Mouse (Mus musculus) liver, embryonic 15.5 days (tissue): Measurements from ENCODE around the gene Gm13697. TPM values are rescaled to one million over a fixed set of nuclear protein-coding genes. Genes with fewer than 3 reads are reported as not detected.
"Not testable (repeated sequence)": the region's sequence is repeated elsewhere in the genome, so short reads cannot be mapped to it uniquely, and the experiment has no call there.

Experiments used
- ATAC-seq: fragments of 200-750 bp; cut with Nextera tagmentation; 2 replicates; pipeline ENCODE4 v1.8.0; 2017; ENCODE audit warnings: moderate number of reproducible peaks, mild to moderate bottlenecking, moderate library complexity; ENCODE audit not compliant: insufficient read depth
- H3K27ac ChIP-seq: fragments of 300-500 bp; sonication (generic); replicated peaks from 2 replicates; pipeline ENCODE4 v1.5.1; 2015; ENCODE audit warnings: mild to moderate bottlenecking, inconsistent platforms
- H3K27me3 ChIP-seq: fragments of 300-500 bp; sonication (generic); 2 replicates; pipeline ENCODE4 v1.6.1; 2015; ENCODE audit warnings: mild to moderate bottlenecking, inconsistent platforms
- H3K36me3 ChIP-seq: fragments of 300-500 bp; sonication (generic); replicated peaks from 2 replicates; pipeline ENCODE4 v1.6.1; 2015; ENCODE audit warnings: moderate library complexity, mild to moderate bottlenecking, inconsistent platforms
- H3K4me1 ChIP-seq: fragments of 300-500 bp; sonication (generic); replicated peaks from 2 replicates; pipeline ENCODE4 v1.6.1; 2015; ENCODE audit warnings: inconsistent platforms
- H3K4me2 ChIP-seq: fragments of 300-500 bp; sonication (generic); 2 replicates; pipeline ENCODE4 v1.6.1; 2015; ENCODE audit warnings: moderate library complexity, mild to moderate bottlenecking, inconsistent platforms
- H3K4me3 ChIP-seq: fragments of 300-500 bp; sonication (generic); replicated peaks from 2 replicates; pipeline ENCODE4 v1.5.1; 2015; ENCODE audit warnings: mild to moderate bottlenecking, inconsistent platforms
- H3K9ac ChIP-seq: fragments of 300-500 bp; sonication (generic); 2 replicates; pipeline ENCODE4 v1.6.1; 2015; ENCODE audit warnings: moderate library complexity, mild to moderate bottlenecking, inconsistent platforms
- H3K9me3 ChIP-seq: fragments of 300-500 bp; sonication (generic); replicated peaks from 2 replicates; pipeline ENCODE4 v1.6.1; 2016; ENCODE audit warnings: inconsistent platforms
- WGBS: fragments of 180-500 bp; shearing (Covaris S2); methylation state at CpG from one replicate; pipeline ENCODE4 v1.1.7; 2015; ENCODE audit warnings: mixed read lengths; ENCODE audit not compliant: insufficient replicate concordance; 5-methylcytosine and 5-hydroxymethylcytosine counted together
- polyA plus RNA-seq: library from polyadenylated mRNA; unstranded; fragments of >200 nt; fragmentation: Nextera tagmentation; extraction: Ambion mirVana; gene quantifications from 2 replicates; pipeline ENCODE4 v1.2.1, GENCODE M21; 2015

Gene Gm13697
- polyA plus RNA-seq, 1 experiment from 2014 or later = not detected

- not testable (repeated sequence) for ATAC-seq, H3K27ac ChIP-seq, H3K9me3 ChIP-seq, H3K9ac ChIP-seq, H3K36me3 ChIP-seq, H3K27me3 ChIP-seq, H3K4me1 ChIP-seq, H3K4me2 ChIP-seq, H3K4me3 ChIP-seq
- 45% methylated on average over 2 of the region's 3 CpGs for WGBS
Measured at GRCm38 (mm10) chr2:83994526-83994925, 10.0 kb downstream of the Gm13697 start.

- H3K36me3 ChIP-seq = no peaks in the 10 kb centered on the region
- no peak overlapping the region for H3K4me3 ChIP-seq
- no peak for ATAC-seq
- no peak overlapping the region for H3K4me2 ChIP-seq
- WGBS = 43% methylated on average over 1 of the region's 1 CpGs
- no peak overlapping the region for H3K9ac ChIP-seq
- no peak overlapping the region for H3K27ac ChIP-seq
- no peaks in the 10 kb centered on the region for H3K27me3 ChIP-seq
- H3K9me3 ChIP-seq = no peaks in the 10 kb centered on the region
- 0 out of 2 replicates have a peak, but pooled peaks cover 7% of the 10 kb centered on the region for H3K4me1 ChIP-seq
Measured at GRCm38 (mm10) chr2:84008913-84009312, 24.4 kb downstream of the Gm13697 start.

- 16% methylated on average over 3 of the region's 3 CpGs for WGBS
- no peak overlapping the region for H3K27ac ChIP-seq
- no peak for ATAC-seq
Measured at GRCm38 (mm10) chr2:84009818-84010217, 25.3 kb downstream of the Gm13697 start.

DNA sequence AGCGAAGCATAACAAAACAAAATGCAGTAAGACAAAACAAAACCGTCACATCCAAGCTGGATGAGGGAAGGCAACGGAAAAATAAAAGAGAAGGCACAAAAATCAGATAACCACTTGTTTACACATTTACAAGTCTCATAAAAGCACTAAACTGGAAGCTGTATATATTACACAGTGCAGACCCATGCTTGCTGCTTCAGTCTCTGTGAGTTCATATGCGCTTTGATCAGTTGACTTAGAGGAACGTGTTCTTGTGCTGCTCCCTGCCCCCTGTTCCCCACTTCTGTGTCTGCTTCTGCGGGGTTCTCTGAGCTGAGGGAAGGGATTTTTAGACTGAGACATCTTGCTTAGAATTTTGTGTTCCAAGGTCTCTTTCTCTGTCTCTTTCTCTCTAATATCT, 30.0 kb downstream of the Gm13697 start:
- no peaks in the 10 kb centered on the region for H3K9me3 ChIP-seq
- no peak overlapping the region for H3K9ac ChIP-seq
- no peaks in the 10 kb centered on the region for H3K36me3 ChIP-seq
- H3K4me1 ChIP-seq = peaks cover 16% of the 10 kb centered on the region
- WGBS = 54% methylated on average over 6 of the region's 6 CpGs
- ATAC-seq = no peak
- H3K27ac ChIP-seq = no peak overlapping the region
- H3K27me3 ChIP-seq = no peaks in the 10 kb centered on the region
- H3K4me2 ChIP-seq = no peak overlapping the region
- no peak overlapping the region for H3K4me3 ChIP-seq

More at GRCm38 (mm10) chr2:84009818-84010217, 25.3 kb downstream of the Gm13697 start:
- Histone ChIP-seq H3K27me3 (no peaks in the 10 kb centered on the region), H3K9me3 (no peaks in the 10 kb centered on the region), H3K4me3 (no peak overlapping the region), H3K4me1 (0 out of 2 replicates have a peak, but pooled peaks cover 7% of the 10 kb centered on the region), H3K4me2 (no peak overlapping the region), H3K9ac (no peak overlapping the region), H3K36me3 (no peaks in the 10 kb centered on the region)

- not testable (repeated sequence) for H3K9me3 ChIP-seq, H3K4me2 ChIP-seq, H3K27me3 ChIP-seq, H3K4me3 ChIP-seq, H3K9ac ChIP-seq, ATAC-seq, H3K27ac ChIP-seq, H3K36me3 ChIP-seq
- WGBS = 68% methylated on average over 5 of the region's 5 CpGs
- H3K4me1 ChIP-seq = peaks cover 14% of the 10 kb centered on the region
Measured at GRCm38 (mm10) chr2:84016291-84016690, 31.7 kb downstream of the Gm13697 start.

GRCm38 (mm10) chr2:84018330-84018729, 33.8 kb downstream of the Gm13697 start:
- no peaks in the 10 kb centered on the region for H3K9me3 ChIP-seq
- no peak overlapping the region for H3K9ac ChIP-seq
- no peaks in the 10 kb centered on the region for H3K36me3 ChIP-seq
- WGBS = 39% methylated on average over 3 of the region's 3 CpGs
- no peak for ATAC-seq
- H3K27ac ChIP-seq = no peak overlapping the region
- no peak overlapping the region for H3K4me3 ChIP-seq
- peaks cover 14% of the 10 kb centered on the region for H3K4me1 ChIP-seq
- H3K27me3 ChIP-seq = no peaks in the 10 kb centered on the region
- no peak overlapping the region for H3K4me2 ChIP-seq

- H3K4me3 ChIP-seq = no peak overlapping the region
- H3K27me3 ChIP-seq = no peaks in the 10 kb centered on the region
- no peak overlapping the region for H3K4me2 ChIP-seq
- H3K9ac ChIP-seq = no peak overlapping the region
- H3K9me3 ChIP-seq = no peaks in the 10 kb centered on the region
- ATAC-seq = peak; percentile 73
- WGBS = 17% methylated on average over 8 of the region's 8 CpGs
- H3K36me3 ChIP-seq = no peaks in the 10 kb centered on the region
- H3K27ac ChIP-seq = 0 out of 2 replicates have a peak overlapping the region, but pooled peaks have one; percentile 31
- H3K4me1 ChIP-seq = peaks cover 14% of the 10 kb centered on the region
Measured at GRCm38 (mm10) chr2:84019519-84020305, 35.2 kb downstream of the Gm13697 start.

DNA sequence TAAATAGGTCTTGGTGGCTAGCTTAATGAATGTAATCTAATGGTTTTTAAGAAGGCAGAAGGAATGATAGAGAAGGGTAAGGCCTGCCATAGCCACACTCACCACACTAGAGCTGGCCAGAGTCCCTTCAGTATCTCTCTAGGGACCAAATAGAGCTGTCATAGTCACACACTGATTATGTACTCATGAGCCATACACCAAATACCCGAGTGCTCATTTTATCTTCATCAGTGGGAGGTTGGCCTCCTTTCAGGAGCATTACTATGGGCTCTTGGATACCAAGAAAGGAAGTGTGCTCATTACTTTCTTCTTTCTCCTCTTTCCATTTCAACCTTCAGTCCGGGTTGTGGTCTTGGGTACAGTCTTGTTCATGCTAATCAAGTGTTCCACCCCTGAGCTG, 37.4 kb downstream of the Gm13697 start:
- ATAC-seq = no peak
- Histone ChIP-seq H3K4me1 (peaks cover 14% of the 10 kb centered on the region), H3K27ac (no peak overlapping the region), H3K36me3 (no peaks in the 10 kb centered on the region), H3K4me2 (no peak overlapping the region), H3K27me3 (no peaks in the 10 kb centered on the region), H3K4me3 (no peak overlapping the region), H3K9ac (no peak overlapping the region), H3K9me3 (no peaks in the 10 kb centered on the region)
- WGBS = 35% methylated on average over 2 of the region's 2 CpGs

GRCm38 (mm10) chr2:84022905-84023304, 38.4 kb downstream of the Gm13697 start:
- WGBS = 79% methylated on average over 2 of the region's 2 CpGs
- Histone ChIP-seq H3K27ac (no peak overlapping the region), H3K4me1 (peaks cover 13% of the 10 kb centered on the region), H3K36me3 (no peaks in the 10 kb centered on the region), H3K27me3 (no peaks in the 10 kb centered on the region), H3K9me3 (no peaks in the 10 kb centered on the region), H3K4me3 (no peak overlapping the region), H3K4me2 (no peak overlapping the region), H3K9ac (no peak overlapping the region)
- ATAC-seq = no peak

DNA sequence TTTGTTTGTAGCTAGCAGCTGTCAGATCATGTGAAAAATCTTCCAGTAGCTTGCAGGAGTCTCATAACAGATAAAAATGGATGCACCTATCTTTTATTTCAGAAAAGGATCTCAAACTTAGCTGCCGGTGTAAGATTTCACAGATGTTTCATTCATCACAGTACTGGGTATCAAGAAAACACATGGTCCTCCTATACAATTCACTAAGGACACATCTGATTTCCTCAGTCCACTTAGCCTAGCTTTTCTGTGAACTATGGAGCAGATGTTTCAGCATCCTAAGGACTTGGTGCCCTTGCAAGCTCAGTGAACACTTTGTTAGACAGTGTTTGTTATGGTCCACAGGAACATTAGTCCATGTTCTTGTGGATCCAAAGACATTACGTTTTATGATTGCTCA, 38.8 kb downstream of the Gm13697 start:
- Histone ChIP-seq H3K27me3 (no peaks in the 10 kb centered on the region), H3K9ac (no peak overlapping the region), H3K4me2 (no peak overlapping the region), H3K4me1 (peaks cover 8% of the 10 kb centered on the region), H3K36me3 (no peaks in the 10 kb centered on the region), H3K9me3 (no peaks in the 10 kb centered on the region), H3K27ac (no peak overlapping the region), H3K4me3 (no peak overlapping the region)
- WGBS = 67% methylated on average over 2 of the region's 2 CpGs
- no peak for ATAC-seq

- Histone ChIP-seq H3K27me3 (no peaks in the 10 kb centered on the region), H3K4me3 (no peak overlapping the region), H3K4me1 (no peaks in the 10 kb centered on the region), H3K9me3 (no peaks in the 10 kb centered on the region), H3K9ac (no peak overlapping the region), H3K4me2 (no peak overlapping the region), H3K27ac (no peak overlapping the region), H3K36me3 (no peaks in the 10 kb centered on the region)
- 65% methylated on average over 4 of the region's 4 CpGs for WGBS
- no peak for ATAC-seq
Measured at GRCm38 (mm10) chr2:84025217-84025616, 40.7 kb downstream of the Gm13697 start.

- H3K36me3 ChIP-seq = no peaks in the 10 kb centered on the region
- H3K4me1 ChIP-seq = no peaks in the 10 kb centered on the region
- no peaks in the 10 kb centered on the region for H3K27me3 ChIP-seq
- H3K4me3 ChIP-seq = no peak overlapping the region
- no peak overlapping the region for H3K4me2 ChIP-seq
- ATAC-seq = no peak
- H3K9me3 ChIP-seq = no peaks in the 10 kb centered on the region
- no peak overlapping the region for H3K9ac ChIP-seq
- 71% methylated on average over 2 of the region's 2 CpGs for WGBS
- no peak overlapping the region for H3K27ac ChIP-seq
Measured at GRCm38 (mm10) chr2:84032505-84032904, 48.0 kb downstream of the Gm13697 start.
